Mouse (Mus musculus) limb, embryonic 15.5 days (tissue): ENCODE results near the gene Hist2h2ab. TPM values are rescaled to one million over a fixed set of nuclear protein-coding genes. Genes with fewer than 3 reads are reported as not detected.
"Not testable (repeated sequence)": the region's sequence is repeated elsewhere in the genome, so short reads cannot be mapped to it uniquely, and the experiment has no call there.

Source experiments
- ATAC-seq: fragments of 200-750 bp; cut with Nextera tagmentation; 2 replicates; pipeline ENCODE4 v1.8.0; 2017; ENCODE audit warnings: low read depth, moderate TSS enrichment; ENCODE audit not compliant: insufficient number of reproducible peaks, low FRiP score, low TSS enrichment
- H3K27ac ChIP-seq: fragments of 300-500 bp; sonication (generic); 2 replicates; pipeline ENCODE4 v1.5.1; 2015; ENCODE audit warnings: moderate library complexity, mild to moderate bottlenecking, inconsistent platforms
- H3K27me3 ChIP-seq: fragments of 300-500 bp; sonication (generic); 2 replicates; pipeline ENCODE4 v1.6.1; 2015; ENCODE audit warnings: inconsistent platforms
- H3K36me3 ChIP-seq: fragments of 300-500 bp; sonication (generic); 2 replicates; pipeline ENCODE4 v1.6.1; 2015; ENCODE audit warnings: inconsistent platforms
- H3K4me1 ChIP-seq: fragments of 300-500 bp; sonication (generic); 2 replicates; pipeline ENCODE4 v1.6.1; 2015; ENCODE audit warnings: inconsistent platforms
- H3K4me2 ChIP-seq: fragments of 300-500 bp; sonication (generic); 2 replicates; pipeline ENCODE4 v1.6.1; 2015; ENCODE audit warnings: mild to moderate bottlenecking, inconsistent platforms
- H3K4me3 ChIP-seq: fragments of 300-500 bp; sonication (generic); 2 replicates; pipeline ENCODE4 v1.5.1; 2015; ENCODE audit warnings: mild to moderate bottlenecking, inconsistent platforms
- H3K9ac ChIP-seq: fragments of 300-500 bp; sonication (generic); 2 replicates; pipeline ENCODE4 v1.6.1; 2015; ENCODE audit warnings: inconsistent platforms
- H3K9me3 ChIP-seq: fragments of 300-500 bp; sonication (generic); 2 replicates; pipeline ENCODE4 v1.6.1; 2016; ENCODE audit warnings: inconsistent platforms
- WGBS: fragments of 180-500 bp; shearing (Covaris S2); methylation state at CpG from one replicate; pipeline ENCODE4 v1.1.7; 2015; 5-methylcytosine and 5-hydroxymethylcytosine counted together
- polyA plus RNA-seq: library from polyadenylated mRNA; unstranded; fragments of >200 nt; fragmentation: Nextera tagmentation; extraction: Ambion mirVana; gene quantifications from 2 replicates; pipeline ENCODE4 v1.2.1, GENCODE M21; 2015

Hist2h2ab gene
- polyA plus RNA-seq, 1 experiment from 2014 or later = not detected

DNA sequence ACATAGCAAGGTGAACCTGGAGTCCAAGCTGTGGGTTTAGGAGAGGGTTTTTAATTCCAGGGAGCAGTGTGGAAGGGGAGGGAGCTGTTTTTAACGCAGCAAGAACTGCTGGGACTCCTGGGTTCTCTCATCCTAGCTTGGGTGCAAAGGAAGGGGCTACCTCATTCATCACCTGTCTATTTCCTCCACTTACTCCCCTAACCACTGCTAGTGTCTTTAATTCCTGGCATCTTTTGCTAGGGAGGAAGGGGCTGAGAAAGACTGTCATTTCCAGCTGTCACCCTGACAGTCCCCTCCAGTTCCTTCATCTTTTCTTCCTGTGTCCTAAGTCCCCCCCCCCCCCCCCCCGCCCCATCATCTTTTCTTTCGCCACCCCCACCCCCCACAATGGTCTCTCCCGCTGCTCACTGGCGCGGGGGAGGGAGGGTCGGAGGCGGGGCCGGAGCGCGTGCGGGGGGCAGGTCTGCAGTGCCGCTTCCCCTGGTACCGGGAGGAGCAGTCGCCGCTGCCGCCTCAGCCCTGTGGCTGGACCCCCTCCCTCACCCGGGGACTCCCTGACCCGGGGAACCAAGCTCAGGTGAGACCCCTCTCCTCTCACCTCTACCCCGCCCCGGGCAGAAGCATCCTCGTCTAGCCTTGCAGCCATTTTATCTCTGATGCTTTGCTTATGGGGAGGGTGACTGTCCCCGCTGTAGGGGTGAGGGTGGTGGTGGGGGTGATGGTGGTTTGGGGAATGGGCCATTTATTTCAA lies 38.8 kb upstream of the Hist2h2ab start, which contains the start of gene Sv2a:
Gene Sv2a, plus strand, starts transcription at position 425 of the 751 bp plus-strand sequence.
- H3K9me3 ChIP-seq = no peaks in the 10 kb centered on the region
- peaks cover 25% of the 10 kb centered on the region for H3K4me1 ChIP-seq
- WGBS = 0% methylated on average over 19 of the region's 23 CpGs
- H3K4me3 ChIP-seq = peak within 1 kb of the TSS; percentile 50
- peak within 1 kb of the TSS; percentile 84 for H3K4me2 ChIP-seq
- no peaks in the 10 kb centered on the region for H3K27me3 ChIP-seq
- peaks cover 30% of the 10 kb centered on the region for H3K36me3 ChIP-seq
- H3K27ac ChIP-seq = no peak within 1 kb of the TSS
- H3K9ac ChIP-seq = peak within 1 kb of the TSS; percentile 31; the same call in 1 of the 2 replicates
- ATAC-seq = no peak

DNA sequence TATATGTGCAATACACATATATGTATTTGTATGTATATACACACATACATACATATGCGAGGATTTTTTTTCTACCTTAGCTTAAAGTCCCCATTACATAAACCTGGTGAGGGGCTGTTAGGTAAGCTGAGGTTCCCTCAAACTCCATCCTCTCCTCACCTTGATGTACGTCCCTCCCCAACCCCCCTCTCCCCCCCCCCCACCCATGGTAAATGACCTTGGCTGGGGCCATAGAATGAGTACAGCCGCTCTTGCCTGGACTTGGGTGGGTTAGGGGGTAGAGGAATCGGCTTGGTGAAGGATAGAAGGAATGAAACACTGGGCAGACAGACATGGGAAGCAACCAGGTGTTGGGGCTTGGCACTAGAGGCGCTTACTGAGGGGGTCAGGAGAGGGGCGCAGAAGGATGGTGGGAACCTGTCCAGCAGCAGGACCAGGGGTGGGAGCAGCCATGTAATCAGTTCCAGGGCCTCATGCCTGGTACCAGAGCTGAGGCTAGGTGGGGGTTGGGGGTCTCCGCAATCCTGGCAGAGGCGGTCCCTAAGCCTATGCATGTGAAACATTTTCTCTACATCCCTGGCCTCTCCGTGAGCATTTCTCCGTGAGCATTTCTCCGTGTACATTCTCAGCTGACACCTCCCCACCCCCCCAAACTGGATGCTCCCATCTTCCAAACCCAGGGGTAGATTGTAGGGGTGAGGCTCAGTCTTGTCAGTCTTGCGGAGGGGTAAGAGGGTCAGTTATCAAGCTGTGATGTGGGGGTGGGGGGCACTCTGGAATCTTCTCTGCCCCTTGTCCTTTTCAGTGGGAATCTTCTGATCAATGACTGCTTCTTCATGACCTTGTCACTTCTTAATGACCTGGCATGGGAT lies 37.9 kb upstream of the Hist2h2ab start:
- Histone ChIP-seq H3K4me2 (peak overlapping the region; percentile 84), H3K4me1 (peaks cover 25% of the 10 kb centered on the region), H3K9me3 (no peaks in the 10 kb centered on the region), H3K4me3 (peak overlapping the region; percentile 50), H3K9ac (no peak overlapping the region), H3K27ac (no peak overlapping the region), H3K27me3 (no peaks in the 10 kb centered on the region), H3K36me3 (peaks cover 22% of the 10 kb centered on the region)
- WGBS = 25% methylated on average over 12 of the region's 12 CpGs
- no peak for ATAC-seq

DNA sequence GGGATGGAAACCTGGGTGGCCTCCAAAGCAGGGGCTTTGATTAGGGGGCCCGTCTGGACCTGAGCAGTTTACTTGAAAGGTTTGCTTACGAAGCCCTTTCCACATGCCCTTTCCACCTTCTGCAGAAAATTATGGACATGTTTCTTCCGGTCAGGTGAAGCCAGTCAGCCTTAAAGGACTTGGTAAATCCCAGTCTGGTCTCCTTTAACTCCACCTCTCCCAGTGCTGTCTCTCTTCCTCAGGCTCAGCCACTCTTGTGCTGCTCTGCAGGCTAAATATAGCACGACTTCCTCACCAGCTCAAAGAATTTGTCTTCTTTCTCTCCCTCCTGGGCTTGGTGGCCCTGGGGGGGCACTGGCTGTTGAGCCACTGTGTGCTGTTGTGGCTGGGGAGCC lies 37.3 kb upstream of the Hist2h2ab start:
- Histone ChIP-seq H3K9me3 (no peaks in the 10 kb centered on the region), H3K4me2 (peak overlapping the region; percentile 84; the same call in 1 of the 2 replicates), H3K27ac (no peak overlapping the region), H3K4me1 (peaks cover 25% of the 10 kb centered on the region), H3K36me3 (peaks cover 18% of the 10 kb centered on the region), H3K27me3 (no peaks in the 10 kb centered on the region), H3K4me3 (no peak overlapping the region), H3K9ac (no peak overlapping the region)
- ATAC-seq = no peak
- 27% methylated on average over 4 of the region's 4 CpGs for WGBS

DNA sequence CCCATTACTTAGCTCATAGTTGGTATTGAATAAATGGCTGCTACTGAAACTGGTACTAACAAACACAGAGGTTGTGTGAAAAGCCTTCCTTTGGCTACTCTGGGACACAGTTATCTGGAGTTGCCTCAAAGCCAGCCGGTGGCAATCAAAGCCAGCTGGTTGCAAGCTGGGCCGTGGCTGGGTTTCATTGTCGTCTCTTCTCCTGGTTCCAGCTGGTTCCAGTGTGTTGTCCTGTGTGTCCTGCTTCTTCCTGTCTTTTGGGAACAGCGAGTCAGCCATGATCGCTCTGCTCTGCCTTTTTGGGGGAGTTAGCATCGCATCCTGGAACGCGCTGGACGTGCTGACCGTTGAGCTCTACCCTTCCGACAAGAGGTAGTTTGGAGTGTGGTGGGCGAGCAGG lies 26.7 kb upstream of the Hist2h2ab start:
- Histone ChIP-seq H3K4me2 (no peak overlapping the region), H3K27me3 (no peaks in the 10 kb centered on the region), H3K36me3 (0 out of 2 replicates have a peak, but pooled peaks cover 4% of the 10 kb centered on the region), H3K4me3 (no peak overlapping the region), H3K9ac (no peak overlapping the region), H3K27ac (no peak overlapping the region), H3K9me3 (no peaks in the 10 kb centered on the region), H3K4me1 (peaks cover 11% of the 10 kb centered on the region)
- 51% methylated on average over 12 of the region's 12 CpGs for WGBS
- no peak for ATAC-seq

DNA sequence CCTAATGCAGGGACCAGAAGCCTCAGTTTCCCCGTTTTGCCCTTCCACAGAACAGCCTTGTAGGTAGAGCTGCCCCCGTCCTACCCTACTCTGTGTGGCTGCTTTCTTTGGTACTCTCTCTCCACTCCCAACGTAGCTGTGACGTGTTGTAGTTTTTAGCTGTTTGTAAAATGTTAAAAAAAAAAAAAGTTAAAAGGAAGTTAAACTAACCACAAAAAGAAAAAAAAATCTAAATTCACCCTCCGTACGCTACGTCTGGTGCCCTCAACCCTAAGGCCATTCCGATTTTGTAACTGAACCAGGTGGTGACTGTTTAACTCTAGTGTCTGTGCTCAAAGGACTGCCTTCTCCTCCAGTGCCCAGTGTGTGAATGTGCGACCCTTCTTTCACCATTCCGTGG lies 24.7 kb upstream of the Hist2h2ab start:
- Histone ChIP-seq H3K36me3 (0 out of 2 replicates have a peak, but pooled peaks cover 1% of the 10 kb centered on the region), H3K4me1 (peaks cover 15% of the 10 kb centered on the region), H3K27ac (no peak overlapping the region), H3K9ac (no peak overlapping the region), H3K9me3 (no peaks in the 10 kb centered on the region), H3K4me2 (no peak overlapping the region), H3K27me3 (no peaks in the 10 kb centered on the region), H3K4me3 (no peak overlapping the region)
- ATAC-seq = no peak
- 77% methylated on average over 10 of the region's 10 CpGs for WGBS

DNA sequence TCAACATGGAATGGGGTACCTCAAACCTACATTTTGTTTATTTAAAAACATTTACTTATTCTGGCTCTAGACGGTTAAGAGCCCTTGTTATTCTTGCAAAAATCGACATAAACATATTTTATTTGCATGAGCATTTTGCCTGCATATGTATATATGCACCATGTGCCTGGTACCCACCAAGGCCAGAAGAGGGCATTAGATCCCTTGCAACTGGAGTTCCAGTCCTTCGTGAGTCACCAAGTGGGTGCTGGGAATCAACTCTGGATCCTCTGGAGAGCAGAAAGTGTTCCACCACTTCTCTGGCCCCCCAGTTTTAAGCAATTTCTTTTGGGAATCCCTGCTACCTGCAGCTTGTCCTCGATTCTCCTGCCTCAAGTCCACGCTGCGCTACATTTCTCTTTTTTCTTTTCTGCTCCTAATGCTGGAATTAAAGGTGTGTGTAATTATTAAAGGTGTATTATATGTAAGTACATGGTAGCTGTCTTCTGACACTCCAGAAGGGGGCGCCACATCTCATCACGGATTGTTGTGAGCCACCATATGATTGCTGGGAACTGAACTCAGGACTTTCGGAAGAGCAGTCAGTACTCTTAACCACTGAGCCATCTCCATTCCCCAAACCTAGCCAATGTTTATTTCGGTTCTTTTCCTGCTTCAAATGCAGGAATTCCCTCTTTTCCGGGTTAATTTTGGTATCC lies 23.9 kb upstream of the Hist2h2ab start:
- Histone ChIP-seq H3K9ac (no peak overlapping the region), H3K4me3 (no peak overlapping the region), H3K27ac (no peak overlapping the region), H3K4me2 (no peak overlapping the region), H3K36me3 (no peaks in the 10 kb centered on the region), H3K27me3 (no peaks in the 10 kb centered on the region), H3K4me1 (peaks cover 15% of the 10 kb centered on the region), H3K9me3 (no peaks in the 10 kb centered on the region)
- no peak for ATAC-seq
- 94% methylated on average over 11 of the region's 11 CpGs for WGBS

DNA sequence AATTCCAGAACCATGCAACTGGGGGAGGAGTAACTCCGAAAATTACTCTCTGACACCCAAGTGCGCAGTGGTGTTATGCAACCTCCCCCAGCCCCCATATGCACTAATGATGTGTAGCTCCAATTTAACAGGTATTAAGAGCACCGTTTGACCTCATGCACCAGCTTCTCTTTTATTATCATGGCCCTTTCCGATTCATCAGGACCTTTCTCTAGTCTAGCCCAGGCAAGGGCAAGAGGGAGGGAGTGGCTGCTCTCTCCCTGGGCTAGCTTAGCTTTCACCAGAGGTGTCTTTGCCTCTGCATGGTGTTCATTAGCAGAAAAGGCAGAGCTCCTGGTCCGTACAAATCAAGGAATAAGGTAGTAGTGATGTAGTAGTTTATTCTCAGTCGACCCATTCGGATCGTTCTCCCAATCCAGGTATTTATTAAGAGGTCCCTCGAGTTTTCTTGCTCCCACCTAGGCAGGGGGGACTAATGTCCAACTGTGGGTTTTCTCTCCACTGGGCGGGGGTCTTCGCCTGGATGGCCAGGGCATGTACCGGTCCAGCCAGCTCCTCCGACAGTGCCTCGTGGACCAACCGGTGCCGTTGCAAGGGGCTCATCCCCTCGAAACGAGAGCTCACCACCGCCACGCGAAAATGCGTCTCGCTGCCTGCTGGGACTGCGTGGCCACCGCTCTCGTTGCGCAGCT lies 23.1 kb upstream of the Hist2h2ab start:
- WGBS = 16% methylated on average over 27 of the region's 27 CpGs
- ATAC-seq = peak; percentile 40; the same call in 1 of the 2 replicates
- H3K4me2 ChIP-seq = peak overlapping the region; percentile 98
- H3K4me1 ChIP-seq = peaks cover 15% of the 10 kb centered on the region
- peak overlapping the region; percentile 70 for H3K9ac ChIP-seq
- peak overlapping the region; percentile 97 for H3K27ac ChIP-seq
- H3K9me3 ChIP-seq = no peaks in the 10 kb centered on the region
- peak overlapping the region; percentile 67 for H3K4me3 ChIP-seq
- no peaks in the 10 kb centered on the region for H3K36me3 ChIP-seq
- H3K27me3 ChIP-seq = no peaks in the 10 kb centered on the region

DNA sequence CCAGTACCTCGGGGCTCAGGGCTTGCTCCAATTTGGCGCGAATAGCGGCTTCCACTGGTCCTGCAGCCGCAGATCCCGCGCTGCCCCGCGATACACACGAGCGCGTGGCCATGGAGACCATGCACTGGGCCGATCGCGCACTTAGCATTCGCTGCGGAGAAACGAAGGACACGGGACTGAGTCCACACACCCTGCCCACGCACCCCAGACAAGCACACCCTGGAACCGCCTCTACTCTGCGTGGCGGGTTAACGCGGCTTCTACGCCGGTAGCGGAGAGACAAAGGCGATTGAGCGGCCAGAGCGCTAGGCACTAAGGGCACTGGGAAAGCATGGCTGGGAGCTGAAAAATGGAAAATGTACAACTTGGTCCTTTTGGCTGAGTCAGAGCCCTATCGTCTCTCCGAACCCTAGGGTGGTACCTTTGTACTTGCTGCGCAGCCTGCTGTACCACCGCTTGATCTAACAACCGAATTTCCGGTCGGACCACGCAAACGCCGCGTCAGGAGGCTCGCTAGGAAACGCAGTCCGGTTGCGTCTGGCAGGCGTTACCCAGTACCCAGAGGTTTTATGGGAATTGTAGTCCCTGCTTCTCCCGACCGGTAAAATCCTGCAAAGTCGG lies 22.4 kb upstream of the Hist2h2ab start:
- no peaks in the 10 kb centered on the region for H3K9me3 ChIP-seq
- peak overlapping the region; percentile 67 for H3K4me3 ChIP-seq
- peaks cover 15% of the 10 kb centered on the region for H3K4me1 ChIP-seq
- peak overlapping the region; percentile 98 for H3K4me2 ChIP-seq
- peak; percentile 90 for ATAC-seq
- peak overlapping the region; percentile 97 for H3K27ac ChIP-seq
- H3K9ac ChIP-seq = peak overlapping the region; percentile 70
- no peaks in the 10 kb centered on the region for H3K27me3 ChIP-seq
- 0% methylated on average over 50 of the region's 50 CpGs for WGBS
- no peaks in the 10 kb centered on the region for H3K36me3 ChIP-seq

DNA sequence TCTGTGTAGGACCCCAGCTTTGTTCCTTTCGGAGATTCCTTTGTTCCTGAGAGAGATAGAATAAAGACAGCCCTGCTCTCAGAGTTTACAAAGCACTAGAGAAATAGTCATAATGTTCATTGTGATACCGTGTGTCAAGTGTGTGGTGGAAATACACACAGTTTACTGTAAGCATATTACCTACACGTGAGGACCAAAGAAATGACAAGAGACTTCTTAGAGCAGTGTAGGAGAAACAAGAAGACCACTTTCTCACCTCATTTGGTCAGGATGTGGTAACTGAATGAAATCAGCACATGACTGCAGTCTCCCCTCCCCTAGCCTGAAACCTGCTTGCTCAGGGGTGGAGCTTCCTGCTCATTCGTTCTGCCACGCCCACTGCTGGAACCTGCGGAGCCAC lies 21.5 kb upstream of the Hist2h2ab start:
- WGBS = 5% methylated on average over 6 of the region's 6 CpGs
- Histone ChIP-seq H3K9me3 (no peaks in the 10 kb centered on the region), H3K27ac (peak overlapping the region; percentile 28; the same call in 1 of the 2 replicates), H3K4me1 (peaks cover 15% of the 10 kb centered on the region), H3K36me3 (no peaks in the 10 kb centered on the region), H3K27me3 (no peaks in the 10 kb centered on the region), H3K9ac (0 out of 2 replicates have a peak overlapping the region, but pooled peaks have one; percentile 1), H3K4me3 (peak overlapping the region; percentile 67), H3K4me2 (peak overlapping the region; percentile 98)
- ATAC-seq = no peak

DNA sequence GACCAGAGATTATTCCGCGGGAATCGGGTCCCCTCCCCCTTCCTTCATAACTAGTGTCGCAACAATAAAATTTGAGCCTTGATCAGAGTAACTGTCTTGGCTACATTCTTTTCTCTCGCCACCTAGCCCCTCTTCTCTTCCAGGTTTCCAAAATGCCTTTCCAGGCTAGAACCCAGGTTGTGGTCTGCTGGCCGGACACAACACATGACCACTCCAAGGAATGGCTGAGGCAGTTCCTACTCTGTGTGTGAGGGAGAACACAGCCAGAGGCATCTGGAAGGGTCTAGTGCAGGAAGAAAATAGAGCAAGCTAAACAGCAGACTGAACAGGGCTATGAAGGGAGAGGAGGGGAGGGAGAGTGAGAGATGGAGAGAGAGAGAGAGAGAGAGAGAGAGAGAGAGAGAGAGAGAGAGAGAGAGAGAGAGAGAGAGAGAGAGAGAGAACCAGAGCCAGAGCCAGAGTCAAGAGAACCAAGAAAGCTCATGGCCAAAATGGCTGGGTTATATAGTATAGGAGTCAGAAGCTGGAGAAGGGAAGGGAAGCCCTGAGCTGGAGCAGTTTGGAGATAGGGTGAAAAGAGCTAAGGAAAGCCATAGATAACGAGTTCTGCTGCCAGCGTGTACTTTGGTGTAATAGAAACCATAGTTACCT lies 20.9 kb upstream of the Hist2h2ab start:
- not testable (repeated sequence) for H3K27ac ChIP-seq, ATAC-seq, H3K9me3 ChIP-seq, H3K36me3 ChIP-seq, H3K4me2 ChIP-seq, H3K27me3 ChIP-seq, H3K9ac ChIP-seq
- Histone ChIP-seq H3K4me1 (peaks cover 15% of the 10 kb centered on the region), H3K4me3 (peak overlapping the region; percentile 67; the same call in 1 of the 2 replicates)
- 25% methylated on average over 8 of the region's 8 CpGs for WGBS
